Mouse (Mus musculus) bone marrow macrophage, adult 2 months (primary cell): ENCODE data around the gene Olfr869.

ENCODE experiments used
- CTCF ChIP-seq: IDR thresholded peaks from 2 replicates; pipeline ENCODE4 v1.5.1; 2012; ENCODE audit warnings: low read depth, mild to moderate bottlenecking, low read length, moderate library complexity
- POLR2A ChIP-seq: IDR thresholded peaks from 2 replicates; pipeline ENCODE4 v1.6.1; 2012; ENCODE audit warnings: mild to moderate bottlenecking, low read depth, low read length, borderline replicate concordance

DNA sequence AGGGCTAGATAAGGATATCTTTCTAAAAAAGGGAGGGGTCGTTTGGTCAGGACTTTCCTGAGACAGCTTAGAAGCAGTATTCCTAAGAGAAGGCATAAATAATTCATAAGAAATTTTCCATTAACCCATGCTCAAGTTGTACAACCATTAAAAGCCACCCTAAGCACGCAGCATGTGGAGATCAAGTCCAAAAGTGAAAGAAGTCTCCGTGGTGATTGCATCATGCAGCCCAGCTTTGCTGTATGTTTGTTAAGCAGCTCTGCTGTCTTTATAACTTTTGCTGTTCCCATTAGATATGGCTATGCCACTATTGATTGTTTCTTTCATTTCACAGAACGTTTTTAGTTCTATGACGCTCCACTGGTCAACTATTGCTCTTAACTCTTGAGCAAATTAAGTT, 50.7 kb downstream of the Olfr869 start:
- TF ChIP-seq POLR2A = no peak
- TF ChIP-seq CTCF = no peak
